Mouse (Mus musculus): Measurements from ENCODE around the gene Klhl3.

DNA sequence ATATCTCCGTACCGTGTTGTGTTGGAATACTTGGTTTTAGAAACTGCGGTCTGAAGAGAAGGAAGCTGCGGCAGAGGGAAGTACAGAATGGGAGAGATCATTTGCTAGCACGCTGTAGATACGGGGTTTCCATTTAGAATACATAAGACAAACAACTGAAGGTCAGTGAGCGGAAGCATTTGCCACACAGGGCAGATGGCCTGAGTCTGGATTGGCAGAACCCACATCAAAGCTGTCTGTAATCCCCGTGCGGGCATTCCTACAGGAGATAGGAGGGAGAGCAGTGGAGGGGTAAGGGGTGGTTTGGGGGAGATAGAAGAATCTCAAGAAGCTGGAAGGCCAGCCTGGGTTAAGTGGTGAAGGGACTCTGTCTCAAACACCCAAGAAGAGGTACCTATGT, 38.5 kb downstream of the Klhl3 start:
- TF ChIP-seq POLR2A (IDR thresholded peaks at IDR 0.05; ENCODE audit: low read depth, low read length) = no peak
- TF ChIP-seq CTCF (IDR thresholded peaks at IDR 0.05; ENCODE audit: extremely low read depth, insufficient read depth, insufficient read length, insufficient replicate concordance) = no peak
